Mouse (Mus musculus): Measurements from ENCODE around the gene Phyhipl. TPM values are rescaled to one million over a fixed set of nuclear protein-coding genes. Genes with fewer than 3 reads are reported as not detected.

Phyhipl gene
- polyA plus RNA-seq, 1 experiment from 2014 or later: 3.5 TPM

DNA sequence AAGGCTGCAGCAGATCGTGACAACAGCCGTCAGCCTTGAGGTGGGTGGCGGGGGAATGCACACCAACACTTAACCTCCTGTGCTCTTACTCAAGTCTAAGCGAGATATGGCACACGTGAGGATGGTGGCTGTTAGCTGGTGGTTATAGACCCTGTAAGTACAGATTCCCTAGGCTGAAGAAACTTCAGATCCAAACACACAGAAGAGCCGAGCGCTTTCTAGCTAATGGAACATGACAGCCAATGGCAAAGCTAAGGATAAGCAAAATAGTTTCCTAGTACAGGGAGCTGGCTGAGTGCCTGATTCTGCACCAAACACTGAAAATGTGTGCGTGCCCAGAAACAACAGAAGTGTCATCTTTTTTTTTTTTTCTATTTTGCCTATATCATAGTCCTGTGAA is 33.1 kb upstream of the Phyhipl start:
- DNase-seq (ENCODE audit: low spot score) (no peak), ATAC-seq (ENCODE audit: low FRiP score, low TSS enrichment) (peak; percentile 29; the same call in 1 of the 2 replicates)
- no peak for TF ChIP-seq CTCF (IDR thresholded peaks at IDR 0.05; ENCODE audit: low read depth)
- no peak for TF ChIP-seq EP300 (optimal IDR thresholded peaks at IDR 0.05)
- Histone ChIP-seq H3K36me3 (ENCODE audit: control insufficient read depth, insufficient read depth, low read length) (no peaks in the 10 kb centered on the region), H3K9ac (ENCODE audit: low read length) (no peak overlapping the region), H3K4me2 (replicated peaks; ENCODE audit: low read depth) (no peak overlapping the region), H3K4me1 (replicated peaks; ENCODE audit: control insufficient read depth, insufficient read depth) (no peaks in the 10 kb centered on the region; the same call in 1 of the 2 replicates), H3K4me3 (ENCODE audit: low read depth, low read length) (no peak overlapping the region), H3K27me3 (ENCODE audit: control insufficient read depth, insufficient read depth, low read length) (no peaks in the 10 kb centered on the region), H3K27ac (replicated peaks) (no peak overlapping the region), H3K9me3 (ENCODE audit: control insufficient read depth, low read length) (no peaks in the 10 kb centered on the region)
- 49% methylated on average over 8 of the region's 8 CpGs for WGBS

DNA sequence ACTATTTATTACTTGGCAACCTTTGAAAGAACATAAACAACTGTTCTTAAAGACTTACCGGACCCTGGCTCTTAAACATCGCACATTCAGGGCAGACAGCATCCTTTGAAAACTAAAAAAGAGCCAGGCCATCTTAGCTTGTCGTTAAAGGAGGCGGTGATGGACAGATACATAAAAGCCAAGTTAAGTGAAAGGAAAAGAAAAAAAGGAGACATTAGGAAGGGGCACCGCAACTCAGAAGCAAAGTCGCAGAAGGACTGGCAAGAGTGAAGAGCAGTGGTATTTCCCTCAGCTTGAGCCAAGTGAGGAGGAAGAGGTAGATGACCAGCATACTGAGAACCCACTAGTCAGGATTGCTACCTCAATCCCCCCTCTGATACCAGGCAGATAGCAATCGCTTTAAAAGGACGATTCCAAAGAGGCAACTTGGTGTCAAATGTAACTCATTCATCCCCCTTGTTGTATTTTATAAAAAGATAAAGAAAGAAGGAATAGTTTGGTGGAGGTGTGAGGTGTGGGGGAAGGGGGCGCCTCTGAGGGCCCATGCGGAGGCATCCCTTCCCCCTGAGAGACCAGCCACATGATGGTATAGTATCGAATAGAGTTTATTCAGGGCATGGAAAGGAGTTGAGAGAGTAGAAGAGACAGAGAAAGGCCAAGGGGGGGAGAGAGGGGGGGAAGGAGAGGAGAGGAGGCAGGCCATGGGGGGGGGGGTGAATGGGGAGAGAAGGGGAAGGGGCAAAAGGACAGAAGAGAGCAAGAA is 31.4 kb upstream of the Phyhipl start:
- no peaks in the 10 kb centered on the region for H3K27me3 ChIP-seq (ENCODE audit: control insufficient read depth, insufficient read depth, low read length)
- no peak overlapping the region for H3K4me3 ChIP-seq (ENCODE audit: low read depth, low read length)
- 67% methylated on average over 11 of the region's 11 CpGs for WGBS
- no peak overlapping the region for H3K4me2 ChIP-seq (replicated peaks; ENCODE audit: low read depth)
- H3K36me3 ChIP-seq (ENCODE audit: control insufficient read depth, insufficient read depth, low read length): no peaks in the 10 kb centered on the region
- H3K9ac ChIP-seq (ENCODE audit: low read length): no peak overlapping the region
- H3K4me1 ChIP-seq (replicated peaks; ENCODE audit: control insufficient read depth, insufficient read depth): no peaks in the 10 kb centered on the region; the same call in 1 of the 2 replicates
- TF ChIP-seq EP300 (optimal IDR thresholded peaks at IDR 0.05): no peak
- TF ChIP-seq CTCF (IDR thresholded peaks at IDR 0.05; ENCODE audit: low read depth): no peak
- no peak for ATAC-seq (ENCODE audit: low FRiP score, low TSS enrichment)
- no peak for DNase-seq (ENCODE audit: low spot score)
- no peaks in the 10 kb centered on the region for H3K9me3 ChIP-seq (ENCODE audit: control insufficient read depth, low read length)
- no peak overlapping the region for H3K27ac ChIP-seq (replicated peaks)

- ATAC-seq (ENCODE audit: low FRiP score, low TSS enrichment): no peak
- Histone ChIP-seq H3K9me3 (ENCODE audit: control insufficient read depth, low read length) (no peaks in the 10 kb centered on the region), H3K27ac (replicated peaks) (no peak overlapping the region), H3K4me3 (ENCODE audit: low read depth, low read length) (no peak overlapping the region), H3K4me2 (replicated peaks; ENCODE audit: low read depth) (no peak overlapping the region), H3K27me3 (ENCODE audit: control insufficient read depth, insufficient read depth, low read length) (no peaks in the 10 kb centered on the region), H3K36me3 (ENCODE audit: control insufficient read depth, insufficient read depth, low read length) (no peaks in the 10 kb centered on the region), H3K4me1 (replicated peaks; ENCODE audit: control insufficient read depth, insufficient read depth) (no peaks in the 10 kb centered on the region; the same call in 1 of the 2 replicates), H3K9ac (ENCODE audit: low read length) (no peak overlapping the region)
- DNase-seq (ENCODE audit: low spot score): no peak
- TF ChIP-seq CTCF (IDR thresholded peaks at IDR 0.05; ENCODE audit: low read depth) (no peak), EP300 (optimal IDR thresholded peaks at IDR 0.05) (no peak)
- WGBS: 41% methylated on average over 3 of the region's 3 CpGs
Measured at GRCm38 (mm10) chr10:70686505-70686904, 30.7 kb upstream of the Phyhipl start.

DNA sequence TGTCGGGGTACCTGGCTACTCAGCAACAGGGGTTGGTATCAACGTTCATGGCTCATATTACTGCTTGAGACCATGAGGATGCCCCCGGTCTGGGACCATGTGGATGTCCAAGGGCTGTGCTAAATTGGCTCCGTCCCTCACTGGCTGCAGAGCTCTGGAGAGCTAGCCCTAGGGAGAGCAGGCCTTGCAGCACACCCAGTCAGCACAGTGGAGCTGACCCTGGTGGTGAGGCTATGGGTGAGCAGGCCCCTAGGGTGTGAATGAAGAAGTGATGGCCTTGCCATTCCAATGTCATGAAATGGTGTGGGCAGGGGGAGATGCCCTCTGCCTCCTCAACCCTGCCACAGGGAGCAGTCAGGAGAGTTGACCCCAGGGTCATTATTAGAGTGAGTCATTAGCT is 27.7 kb upstream of the Phyhipl start:
- Histone ChIP-seq H3K4me1 (replicated peaks; ENCODE audit: control insufficient read depth, insufficient read depth) (no peaks in the 10 kb centered on the region), H3K9me3 (ENCODE audit: control insufficient read depth, low read length) (no peaks in the 10 kb centered on the region), H3K27me3 (ENCODE audit: control insufficient read depth, insufficient read depth, low read length) (no peaks in the 10 kb centered on the region), H3K9ac (ENCODE audit: low read length) (no peak overlapping the region), H3K36me3 (ENCODE audit: control insufficient read depth, insufficient read depth, low read length) (no peaks in the 10 kb centered on the region), H3K27ac (replicated peaks) (no peak overlapping the region), H3K4me3 (ENCODE audit: low read depth, low read length) (no peak overlapping the region), H3K4me2 (replicated peaks; ENCODE audit: low read depth) (no peak overlapping the region)
- no peak for ATAC-seq (ENCODE audit: low FRiP score, low TSS enrichment)
- WGBS: 89% methylated on average over 4 of the region's 4 CpGs
- no peak for DNase-seq (ENCODE audit: low spot score)
- no peak for TF ChIP-seq EP300 (optimal IDR thresholded peaks at IDR 0.05)
- no peak for TF ChIP-seq CTCF (IDR thresholded peaks at IDR 0.05; ENCODE audit: low read depth)

- H3K4me1 ChIP-seq (replicated peaks; ENCODE audit: control insufficient read depth, insufficient read depth): no peaks in the 10 kb centered on the region
- no peak overlapping the region for H3K4me2 ChIP-seq (replicated peaks; ENCODE audit: low read depth)
- H3K27ac ChIP-seq (replicated peaks): no peak overlapping the region
- no peak overlapping the region for H3K4me3 ChIP-seq (ENCODE audit: low read depth, low read length)
- 32% methylated on average over 1 of the region's 1 CpGs for WGBS
- H3K27me3 ChIP-seq (ENCODE audit: control insufficient read depth, insufficient read depth, low read length): no peaks in the 10 kb centered on the region
- DNase-seq (ENCODE audit: low spot score) (no peak), ATAC-seq (ENCODE audit: low FRiP score, low TSS enrichment) (no peak)
- TF ChIP-seq EP300 (optimal IDR thresholded peaks at IDR 0.05) (no peak), CTCF (IDR thresholded peaks at IDR 0.05; ENCODE audit: low read depth) (no peak)
- no peak overlapping the region for H3K9ac ChIP-seq (ENCODE audit: low read length)
- H3K36me3 ChIP-seq (ENCODE audit: control insufficient read depth, insufficient read depth, low read length): no peaks in the 10 kb centered on the region
- H3K9me3 ChIP-seq (ENCODE audit: control insufficient read depth, low read length): no peaks in the 10 kb centered on the region
Measured at GRCm38 (mm10) chr10:70677946-70678345, 22.2 kb upstream of the Phyhipl start.

- ATAC-seq (ENCODE audit: low FRiP score, low TSS enrichment): no peak
- H3K4me3 ChIP-seq (ENCODE audit: low read depth, low read length): no peak overlapping the region
- no peak for DNase-seq (ENCODE audit: low spot score)
- WGBS: 57% methylated on average over 6 of the region's 6 CpGs
- H3K4me1 ChIP-seq (replicated peaks; ENCODE audit: control insufficient read depth, insufficient read depth): no peaks in the 10 kb centered on the region
- H3K27ac ChIP-seq (replicated peaks): no peak overlapping the region
- H3K9me3 ChIP-seq (ENCODE audit: control insufficient read depth, low read length): no peaks in the 10 kb centered on the region
- H3K36me3 ChIP-seq (ENCODE audit: control insufficient read depth, insufficient read depth, low read length): no peaks in the 10 kb centered on the region
- no peak overlapping the region for H3K9ac ChIP-seq (ENCODE audit: low read length)
- H3K4me2 ChIP-seq (replicated peaks; ENCODE audit: low read depth): no peak overlapping the region
- no peak for TF ChIP-seq EP300 (optimal IDR thresholded peaks at IDR 0.05)
- TF ChIP-seq CTCF (IDR thresholded peaks at IDR 0.05; ENCODE audit: low read depth): no peak
- no peaks in the 10 kb centered on the region for H3K27me3 ChIP-seq (ENCODE audit: control insufficient read depth, insufficient read depth, low read length)
Measured at GRCm38 (mm10) chr10:70656272-70656671, 507 bp upstream of the Phyhipl start.
